Mouse (Mus musculus) MEL (cell line): ENCODE measurements around the gene Ryr3.

Experiments used
- ETS1 ChIP-seq: IDR thresholded peaks from 2 replicates; pipeline ENCODE4 v1.6.1; 2012; ENCODE audit warnings: low read depth, mild to moderate bottlenecking, inconsistent platforms, low read length, improper control_type of control experiment, moderate library complexity
- POLR2A ChIP-seq, 2 experiments: IDR thresholded peaks; 2 replicates each; pipeline ENCODE4 v1.6.1; 2011 to 2012; ENCODE audit warnings: low read length in 2 of 2, mild to moderate bottlenecking in 2 of 2, control low read depth in 1 of 2, improper control_type of control experiment in 1 of 2, low read depth in 1 of 2, moderate library complexity in 1 of 2; ENCODE audit not compliant: control insufficient read depth in 1 of 2, insufficient read depth in 1 of 2, poor library complexity in 1 of 2

DNA sequence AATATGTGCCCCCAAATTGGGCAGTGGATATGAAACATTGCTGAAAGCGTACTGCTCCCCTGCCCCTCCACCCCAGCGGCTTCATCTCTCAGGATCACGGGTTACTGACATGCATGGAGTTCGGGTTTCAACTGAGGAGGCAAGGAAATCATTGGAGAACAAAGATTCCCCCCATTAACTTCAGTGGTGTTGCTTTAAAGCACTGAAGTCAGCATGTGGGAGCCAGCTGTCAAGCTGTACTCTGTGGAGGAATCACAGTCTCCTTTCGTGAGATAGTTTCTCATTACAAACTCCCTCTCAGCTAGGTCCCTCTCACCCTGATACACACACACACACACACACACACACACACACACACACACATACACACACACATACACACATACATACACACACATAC is 35.2 kb downstream of the Ryr3 start:
- TF ChIP-seq ETS1 (no peak), POLR2A (IDR thresholded peaks at IDR 0.05; ENCODE audit: control insufficient read depth in 1 of 2, insufficient read depth in 1 of 2, low read depth in 1 of 2, low read length in 2 of 2, poor library complexity in 1 of 2) (no peak)
